Mouse (Mus musculus) heart, adult 2 months (tissue): Measurements from ENCODE around the gene Spata13.

Experiments
- CTCF ChIP-seq: fragments of 200-600 bp; IDR thresholded peaks from 2 replicates; pipeline ENCODE4 v1.8.1; 2022; ENCODE audit warnings: antibody characterized with exemption, mild to moderate bottlenecking, moderate library complexity
- EP300 ChIP-seq: fragments of 200-500 bp; IDR thresholded peaks from 2 replicates; pipeline ENCODE4 v1.6.1; 2011; ENCODE audit warnings: low read depth, low read length, control low read depth; ENCODE audit not compliant: insufficient read depth
- POLR2A ChIP-seq: fragments of 200-500 bp; IDR thresholded peaks from 2 replicates; pipeline ENCODE4 v1.6.1; 2011; ENCODE audit warnings: mild to moderate bottlenecking, low read depth, low read length, control low read depth; ENCODE audit not compliant: insufficient read depth

- TF ChIP-seq CTCF (no peak), POLR2A (peak; percentile 51), EP300 (no peak)
Observed at GRCm38 (mm10) chr14:60732787-60733186, 99.0 kb downstream of the Spata13 start.
